Mouse (Mus musculus) brain, embryonic 14.5 days (tissue): ENCODE results near the gene Flot1.

ENCODE experiments used
- CTCF ChIP-seq: fragments of 200-500 bp; IDR thresholded peaks from 2 replicates; pipeline ENCODE4 v1.5.1; 2012; ENCODE audit warnings: inconsistent platforms, mild to moderate bottlenecking, moderate library complexity, borderline replicate concordance; ENCODE audit not compliant: insufficient read depth, insufficient read length; ENCODE audit errors: extremely low read depth
- POLR2A ChIP-seq: fragments of 200-500 bp; IDR thresholded peaks from 2 replicates; pipeline ENCODE4 v1.6.1; 2012; ENCODE audit warnings: mild to moderate bottlenecking, inconsistent platforms, borderline replicate concordance; ENCODE audit not compliant: poor library complexity, insufficient read depth, insufficient read length, severe bottlenecking; ENCODE audit errors: extremely low read depth

DNA sequence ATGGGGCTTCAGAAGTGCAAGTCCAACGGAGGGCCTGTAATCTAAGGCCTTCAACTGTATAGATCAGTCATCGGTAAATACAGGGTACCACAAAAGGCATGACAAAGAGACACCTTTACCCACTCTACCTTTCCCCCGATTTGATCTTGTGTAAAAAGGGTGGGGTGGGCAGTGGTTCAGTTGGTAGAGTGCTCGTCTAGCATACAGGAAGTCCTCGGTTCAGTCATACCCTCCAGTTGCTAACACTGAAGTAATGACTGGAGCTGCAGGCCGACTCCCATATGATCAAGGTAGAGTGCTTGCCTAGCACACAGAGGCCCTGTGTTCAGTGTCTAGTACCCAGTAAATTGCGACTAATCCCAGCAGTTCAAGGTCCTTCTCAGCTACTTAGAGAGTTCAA, 9.4 kb upstream of the Flot1 start:
- TF ChIP-seq CTCF (no peak), POLR2A (no peak)
